Mouse (Mus musculus): Measurements from ENCODE around the gene Kcng1. TPM values are rescaled to one million over a fixed set of nuclear protein-coding genes. Genes with fewer than 3 reads are reported as not detected.
A peak's percentile ranks its signal among the peaks of the same experiment; 100 is the strongest.

Gene Kcng1
- polyA plus RNA-seq, 2 experiments: 0.02 to 0.09 TPM

GRCm38 (mm10) chr2:168248167-168248855, 33.2 kb downstream of the Kcng1 start:
- H3K27ac ChIP-seq: no peak overlapping the region
- H3K36me3 ChIP-seq (replicated peaks; ENCODE audit: control insufficient read depth, insufficient read depth, low read depth): no peaks in the 10 kb centered on the region
- TF ChIP-seq EP300 (IDR thresholded peaks at IDR 0.05; ENCODE audit: low read depth) (no peak), CTCF (IDR thresholded peaks at IDR 0.05; ENCODE audit: low read depth) (no peak)
- no peak overlapping the region for H3K9ac ChIP-seq (replicated peaks)
- WGBS (ENCODE audit: insufficient replicate concordance): 60% methylated on average over 8 of the region's 8 CpGs
- H3K4me2 ChIP-seq (ENCODE audit: low read depth): no peak overlapping the region
- no peaks in the 10 kb centered on the region for H3K9me3 ChIP-seq (ENCODE audit: control insufficient read depth, low read length)
- no peak overlapping the region for H3K4me3 ChIP-seq (ENCODE audit: insufficient read depth in 1 of 2, low read depth in 2 of 2, low read length in 2 of 2)
- DNase-seq (ENCODE audit: low read depth in 3 of 3, low spot score in 3 of 3) (no peak), ATAC-seq (ENCODE audit: insufficient read depth) (no peak)
- no peaks in the 10 kb centered on the region for H3K27me3 ChIP-seq (ENCODE audit: control insufficient read depth, insufficient read depth, low read length)
- H3K4me1 ChIP-seq (replicated peaks; ENCODE audit: control insufficient read depth in 2 of 2, insufficient read depth in 2 of 2, low read length in 1 of 2): no peaks in the 10 kb centered on the region

- Histone ChIP-seq H3K4me3 (ENCODE audit: insufficient read depth in 1 of 2, low read depth in 2 of 2, low read length in 2 of 2) (no peak overlapping the region), H3K27me3 (ENCODE audit: control insufficient read depth, insufficient read depth, low read length) (no peaks in the 10 kb centered on the region), H3K4me2 (ENCODE audit: low read depth) (no peak overlapping the region), H3K9me3 (ENCODE audit: control insufficient read depth, low read length) (no peaks in the 10 kb centered on the region), H3K36me3 (replicated peaks; ENCODE audit: control insufficient read depth, insufficient read depth, low read depth) (no peaks in the 10 kb centered on the region), H3K27ac (no peak overlapping the region), H3K9ac (replicated peaks) (no peak overlapping the region), H3K4me1 (replicated peaks; ENCODE audit: control insufficient read depth in 2 of 2, insufficient read depth in 2 of 2, low read length in 1 of 2) (no peaks in the 10 kb centered on the region)
- TF ChIP-seq EP300 (IDR thresholded peaks at IDR 0.05; ENCODE audit: low read depth) (no peak), CTCF (IDR thresholded peaks at IDR 0.05; ENCODE audit: low read depth) (no peak)
- DNase-seq (ENCODE audit: low read depth in 3 of 3, low spot score in 3 of 3) (no peak), ATAC-seq (ENCODE audit: insufficient read depth) (no peak)
- 30% methylated on average over 8 of the region's 8 CpGs for WGBS (ENCODE audit: insufficient replicate concordance)
Observed at GRCm38 (mm10) chr2:168245571-168245970, 36.0 kb downstream of the Kcng1 start.

- Histone ChIP-seq H3K4me3 (ENCODE audit: insufficient read depth in 1 of 2, low read depth in 2 of 2, low read length in 2 of 2) (no peak overlapping the region), H3K9me3 (ENCODE audit: control insufficient read depth, low read length) (no peaks in the 10 kb centered on the region), H3K4me1 (replicated peaks; ENCODE audit: control insufficient read depth in 2 of 2, insufficient read depth in 2 of 2, low read length in 1 of 2) (no peaks in the 10 kb centered on the region), H3K27ac (no peak overlapping the region), H3K27me3 (ENCODE audit: control insufficient read depth, insufficient read depth, low read length) (no peaks in the 10 kb centered on the region), H3K36me3 (replicated peaks; ENCODE audit: control insufficient read depth, insufficient read depth, low read depth) (no peaks in the 10 kb centered on the region), H3K4me2 (ENCODE audit: low read depth) (no peak overlapping the region), H3K9ac (replicated peaks) (no peak overlapping the region)
- 59% methylated on average over 4 of the region's 4 CpGs for WGBS (ENCODE audit: insufficient replicate concordance)
- DNase-seq (ENCODE audit: low read depth in 3 of 3, low spot score in 3 of 3): no peak
- TF ChIP-seq CTCF (IDR thresholded peaks at IDR 0.05; ENCODE audit: low read depth): peak; percentile 29; the same call in 1 of the 2 replicates
- no peak for TF ChIP-seq EP300 (IDR thresholded peaks at IDR 0.05; ENCODE audit: low read depth)
- no peak for ATAC-seq (ENCODE audit: insufficient read depth)
Observed at GRCm38 (mm10) chr2:168243278-168243677, 38.3 kb downstream of the Kcng1 start.

- TF ChIP-seq EP300 (IDR thresholded peaks at IDR 0.05; ENCODE audit: low read depth) (no peak), CTCF (IDR thresholded peaks at IDR 0.05; ENCODE audit: low read depth) (no peak)
- Histone ChIP-seq H3K9me3 (ENCODE audit: control insufficient read depth, low read length) (no peaks in the 10 kb centered on the region), H3K36me3 (replicated peaks; ENCODE audit: control insufficient read depth, insufficient read depth, low read depth) (no peaks in the 10 kb centered on the region), H3K4me3 (ENCODE audit: insufficient read depth in 1 of 2, low read depth in 2 of 2, low read length in 2 of 2) (no peak overlapping the region), H3K4me2 (ENCODE audit: low read depth) (no peak overlapping the region), H3K27ac (no peak overlapping the region), H3K4me1 (replicated peaks; ENCODE audit: control insufficient read depth in 2 of 2, insufficient read depth in 2 of 2, low read length in 1 of 2) (no peaks in the 10 kb centered on the region), H3K9ac (replicated peaks) (no peak overlapping the region), H3K27me3 (ENCODE audit: control insufficient read depth, insufficient read depth, low read length) (no peaks in the 10 kb centered on the region)
- ATAC-seq (ENCODE audit: insufficient read depth) (no peak), DNase-seq (ENCODE audit: low read depth in 3 of 3, low spot score in 3 of 3) (no peak)
Observed at GRCm38 (mm10) chr2:168242841-168243240, 38.7 kb downstream of the Kcng1 start.

DNA sequence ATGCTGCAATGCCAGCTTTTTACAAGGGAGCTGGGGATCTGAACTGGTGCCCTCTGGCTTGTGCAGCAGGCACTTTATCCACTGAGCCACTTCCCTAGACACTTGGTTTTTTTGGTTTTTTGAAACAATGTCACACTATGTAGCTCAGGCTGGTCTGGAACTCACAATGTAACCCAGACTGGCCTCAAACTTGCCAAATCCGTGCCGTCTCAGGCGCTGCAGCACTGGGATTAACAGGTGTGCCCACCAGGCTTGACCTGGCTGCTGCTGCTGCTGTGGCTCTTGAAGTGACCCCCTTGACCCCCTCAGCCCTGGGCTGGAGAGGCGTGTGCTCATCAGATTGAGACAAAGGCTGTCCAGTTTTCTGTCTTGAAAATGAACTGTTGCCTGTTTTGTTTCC, 43.2 kb downstream of the Kcng1 start:
- Histone ChIP-seq H3K9me3 (ENCODE audit: control insufficient read depth, low read length) (no peaks in the 10 kb centered on the region), H3K4me2 (ENCODE audit: low read depth) (no peak overlapping the region), H3K36me3 (replicated peaks; ENCODE audit: control insufficient read depth, insufficient read depth, low read depth) (no peaks in the 10 kb centered on the region), H3K9ac (replicated peaks) (no peak overlapping the region), H3K4me1 (replicated peaks; ENCODE audit: control insufficient read depth in 2 of 2, insufficient read depth in 2 of 2, low read length in 1 of 2) (no peaks in the 10 kb centered on the region), H3K4me3 (ENCODE audit: insufficient read depth in 1 of 2, low read depth in 2 of 2, low read length in 2 of 2) (no peak overlapping the region), H3K27me3 (ENCODE audit: control insufficient read depth, insufficient read depth, low read length) (no peaks in the 10 kb centered on the region), H3K27ac (no peak overlapping the region)
- DNase-seq (ENCODE audit: low read depth in 3 of 3, low spot score in 3 of 3) (no peak), ATAC-seq (ENCODE audit: insufficient read depth) (no peak)
- WGBS (ENCODE audit: insufficient replicate concordance): 53% methylated on average over 4 of the region's 4 CpGs
- no peak for TF ChIP-seq CTCF (IDR thresholded peaks at IDR 0.05; ENCODE audit: low read depth)
- no peak for TF ChIP-seq EP300 (IDR thresholded peaks at IDR 0.05; ENCODE audit: low read depth)

Data from liver, embryonic 14.5 days (tissue).